Mouse (Mus musculus) naive thymus-derived CD4-positive, alpha-beta T cell, adult 2 months (primary cell): ENCODE measurements around the gene En1.

ENCODE experiments used
- DNase-seq: peaks from one replicate; pipeline ENCODE4 v3.0.0-alpha.2; 2011; ENCODE audit warnings: low read depth

The En1 gene

DNA sequence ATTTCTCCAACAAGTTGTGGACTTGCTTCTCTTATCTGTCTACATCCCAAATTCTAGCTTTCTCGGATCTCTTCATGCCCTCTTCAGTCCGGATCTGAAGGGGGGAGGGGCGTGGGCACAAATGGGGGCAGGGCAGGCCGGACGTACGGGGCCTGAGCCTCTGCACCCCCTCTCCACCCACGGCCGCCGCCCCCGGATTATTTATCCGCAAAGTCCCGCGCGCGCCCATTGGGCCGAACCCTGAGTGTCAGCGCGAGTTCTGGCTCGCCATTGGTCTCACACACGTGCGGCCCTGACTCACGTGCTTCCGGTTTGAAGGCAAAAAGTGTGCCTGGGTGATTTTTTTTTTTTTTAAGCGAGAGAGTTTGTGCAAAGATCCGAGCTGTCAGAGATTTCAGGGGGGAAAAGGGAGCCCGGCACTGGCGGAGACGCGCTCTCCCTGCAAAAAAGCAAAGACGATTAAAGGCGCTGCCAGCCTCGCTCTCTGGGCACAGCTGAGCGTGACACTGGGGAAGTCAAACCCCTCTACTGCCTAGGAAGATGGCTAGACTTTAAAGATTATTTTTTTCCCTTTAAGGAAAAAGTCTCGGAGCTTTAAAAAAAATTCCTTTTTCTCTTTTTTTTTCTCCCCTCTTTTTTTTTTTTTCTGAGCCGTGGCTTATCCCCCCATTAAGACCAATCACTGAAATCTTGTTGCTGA lies at the start of gene En1:
En1 (plus strand) TSS at position 388 of the 700 bp plus-strand sequence.
- DNase-seq: no peak

DNA sequence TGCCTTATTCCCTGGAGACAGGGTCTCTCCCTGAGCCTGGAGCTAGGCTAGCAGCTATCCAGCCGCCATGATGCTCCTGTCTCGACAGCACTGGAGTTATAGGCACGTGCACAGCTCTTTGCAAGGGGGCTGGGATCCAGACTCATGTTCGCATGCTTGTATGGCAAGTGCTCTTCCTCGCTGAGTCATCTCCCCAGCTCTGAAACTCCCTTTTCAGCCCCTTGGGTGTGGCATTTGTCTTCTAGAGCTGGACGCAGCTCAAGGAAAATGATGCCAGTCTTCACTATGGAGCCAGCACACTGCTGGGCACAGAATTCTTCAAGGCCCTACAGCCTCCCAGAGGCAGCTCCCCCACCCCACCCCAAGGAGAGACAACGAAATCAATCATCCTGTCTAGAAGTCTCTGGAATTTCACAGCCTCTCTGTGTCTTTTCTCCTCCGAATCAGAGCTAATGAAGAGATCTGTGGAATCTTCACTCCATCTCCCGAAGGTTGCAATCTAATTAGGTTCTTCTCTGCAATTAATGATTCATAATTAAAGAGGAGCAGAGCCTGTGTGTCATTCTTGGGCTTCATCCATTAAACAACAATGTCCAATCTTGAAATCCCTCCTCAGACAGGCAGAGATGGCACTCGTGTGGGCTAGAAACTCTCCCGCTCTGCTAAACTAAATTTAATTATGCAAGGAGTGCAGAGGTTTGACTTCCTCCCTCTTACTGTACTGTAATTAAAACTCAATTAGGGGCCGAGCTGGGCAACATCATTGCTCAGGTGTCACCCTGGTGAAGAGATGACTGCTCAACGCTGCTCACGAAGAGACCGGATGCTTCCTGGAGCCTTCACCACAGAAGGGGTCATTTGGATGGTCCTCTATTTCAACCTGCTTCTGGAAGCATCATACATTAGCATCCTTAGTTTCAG lies 45.0 kb upstream of the En1 start:
- no peak for DNase-seq

DNA sequence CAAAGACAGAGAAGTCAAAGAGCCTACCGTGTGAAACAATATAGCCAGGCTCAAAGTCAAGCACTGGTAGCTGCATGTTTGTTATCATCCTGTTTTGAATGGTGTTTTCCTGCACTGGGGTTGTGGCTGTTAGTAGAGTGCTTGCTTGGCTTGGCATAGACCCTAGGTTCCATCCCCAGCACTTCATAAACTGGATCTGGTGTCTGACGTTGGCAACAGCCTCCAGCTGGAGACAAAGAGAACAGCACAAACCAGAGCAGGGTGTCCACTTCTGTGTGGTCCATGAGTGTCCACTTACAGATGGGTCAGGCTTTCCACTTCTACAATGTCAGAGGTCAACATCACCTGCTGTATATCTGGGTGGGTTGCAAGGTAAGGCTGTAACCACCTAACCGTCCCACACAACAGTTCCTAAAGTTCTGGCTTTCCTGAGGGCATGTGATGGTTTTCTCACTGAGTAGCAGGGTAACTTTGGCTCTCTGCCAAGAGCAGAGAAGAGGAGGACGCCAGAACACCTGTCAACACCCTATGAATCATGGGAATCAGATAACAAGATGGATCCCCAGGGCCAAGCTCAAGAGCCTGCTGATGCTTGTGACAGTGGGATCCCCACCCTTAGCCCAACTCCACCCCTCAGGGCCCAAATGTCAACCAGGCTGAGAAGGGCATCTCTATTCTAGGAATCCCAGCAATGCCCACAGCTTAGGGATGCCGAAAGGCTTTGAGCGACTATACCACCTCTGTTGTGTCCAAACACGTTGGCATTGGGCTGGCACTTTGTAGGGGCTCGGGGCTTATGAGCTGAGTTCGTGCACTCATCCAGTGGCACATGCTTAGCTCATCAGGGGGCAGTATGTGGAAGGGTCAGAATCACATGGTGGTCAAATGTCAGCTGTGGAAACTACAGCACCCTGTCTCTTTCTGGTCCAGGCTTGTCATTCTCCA lies 43.6 kb upstream of the En1 start:
- DNase-seq: no peak

DNA sequence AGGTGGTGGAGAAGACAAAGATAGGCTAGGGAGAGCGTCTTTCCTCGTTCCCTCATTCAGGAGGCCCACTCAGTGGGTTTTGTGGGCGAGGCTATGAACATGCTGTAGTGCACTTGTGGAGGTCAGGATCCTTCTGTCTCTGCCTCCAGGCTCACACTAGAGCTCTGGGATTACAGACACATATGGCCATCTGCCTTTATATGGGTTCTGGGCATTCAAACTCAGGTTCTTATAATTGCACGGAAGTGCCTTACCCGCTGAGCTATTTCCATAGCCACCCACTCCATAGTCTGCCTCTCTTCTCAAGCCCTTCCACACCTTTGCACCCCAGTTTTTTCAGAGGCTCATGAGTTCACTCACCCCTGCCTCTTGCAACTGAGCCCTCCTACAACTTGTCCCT lies 42.3 kb upstream of the En1 start:
- DNase-seq: no peak

DNA sequence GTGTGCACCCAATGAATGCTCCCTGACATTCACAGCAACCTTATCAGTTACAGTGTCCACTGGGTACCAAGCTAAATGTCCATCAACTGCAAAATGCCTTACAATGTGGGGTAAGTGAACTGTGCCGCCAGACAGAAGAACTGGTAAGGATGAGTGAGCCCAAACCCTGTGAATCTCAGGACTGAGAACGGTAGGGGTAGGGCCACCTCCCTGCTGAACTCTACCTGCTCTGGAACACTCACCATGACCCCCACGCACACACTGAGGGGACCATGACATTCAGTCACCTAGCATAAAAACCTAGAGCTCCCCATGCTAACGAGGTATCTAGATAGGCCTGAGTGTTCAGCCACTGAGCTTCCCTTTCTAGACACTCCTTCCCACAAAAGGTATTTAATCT lies 20.9 kb upstream of the En1 start:
- DNase-seq: no peak

DNA sequence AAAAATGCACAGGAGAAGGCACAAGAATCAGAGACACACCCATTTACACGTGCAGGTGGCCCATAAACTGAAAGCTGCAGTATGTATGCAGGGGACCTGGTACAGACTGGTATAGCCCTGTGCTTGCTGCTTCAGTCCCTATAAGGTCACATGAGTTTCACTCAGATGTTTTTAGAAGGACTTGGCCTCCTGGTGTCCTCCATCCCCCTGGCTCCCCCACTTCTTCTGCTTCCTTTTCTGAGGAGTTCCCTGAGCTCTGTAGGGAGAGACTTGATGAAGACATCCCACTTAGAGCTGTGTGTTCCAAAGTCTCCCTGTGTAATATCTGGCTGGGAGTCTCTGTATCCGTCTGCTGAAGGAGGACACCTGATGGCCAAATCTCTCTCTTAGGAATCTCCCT lies 16.7 kb upstream of the En1 start:
- no peak for DNase-seq

DNA sequence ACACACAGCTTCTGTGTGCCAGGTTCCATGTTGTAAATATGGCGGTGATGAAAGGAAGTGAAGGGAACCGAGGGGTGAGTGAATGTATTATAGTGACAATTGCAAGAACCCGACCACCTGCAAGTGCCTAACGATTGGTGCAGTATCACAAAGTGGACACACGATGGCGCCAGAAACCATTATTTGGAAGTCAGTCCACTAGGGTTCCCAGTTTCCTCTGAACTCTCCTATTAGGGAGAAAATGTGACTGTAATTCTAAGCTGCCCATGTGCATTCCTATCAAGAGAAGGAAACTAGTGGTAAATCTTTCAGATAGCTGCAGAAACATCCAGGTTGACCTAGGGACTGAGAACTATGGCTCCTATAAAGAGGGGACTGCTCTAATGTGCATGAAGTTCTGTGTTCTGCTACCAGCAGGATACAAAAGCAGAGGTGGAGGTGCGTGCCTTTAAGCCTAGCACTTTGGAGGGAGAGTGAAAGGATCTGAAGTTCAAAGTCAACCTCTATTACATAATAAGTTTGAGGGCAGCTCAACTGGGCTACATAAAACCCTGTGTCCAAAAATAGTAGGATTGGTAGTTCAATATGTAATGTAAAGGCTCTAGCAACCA lies 15.6 kb upstream of the En1 start:
- peak; percentile 45 for DNase-seq

DNA sequence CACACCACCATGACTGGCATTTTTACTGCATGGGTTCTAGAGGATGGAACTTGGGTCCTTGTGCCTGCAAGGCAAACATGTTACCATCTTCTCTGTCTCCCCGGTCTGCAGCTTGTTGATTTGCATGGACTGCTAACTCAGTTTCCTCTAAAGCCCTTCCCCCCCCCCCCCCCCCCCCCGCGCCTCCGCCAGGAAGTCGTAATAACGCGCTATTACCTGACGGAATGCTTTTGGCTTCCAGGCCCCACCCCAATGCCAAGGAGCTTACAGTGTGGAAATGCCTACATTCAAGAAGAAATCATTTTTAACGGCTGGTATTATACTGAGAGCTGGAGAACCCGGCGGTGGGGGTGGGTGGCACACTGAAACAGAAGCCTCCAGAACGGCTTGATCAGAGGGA lies 14.8 kb upstream of the En1 start:
- DNase-seq: no peak

DNA sequence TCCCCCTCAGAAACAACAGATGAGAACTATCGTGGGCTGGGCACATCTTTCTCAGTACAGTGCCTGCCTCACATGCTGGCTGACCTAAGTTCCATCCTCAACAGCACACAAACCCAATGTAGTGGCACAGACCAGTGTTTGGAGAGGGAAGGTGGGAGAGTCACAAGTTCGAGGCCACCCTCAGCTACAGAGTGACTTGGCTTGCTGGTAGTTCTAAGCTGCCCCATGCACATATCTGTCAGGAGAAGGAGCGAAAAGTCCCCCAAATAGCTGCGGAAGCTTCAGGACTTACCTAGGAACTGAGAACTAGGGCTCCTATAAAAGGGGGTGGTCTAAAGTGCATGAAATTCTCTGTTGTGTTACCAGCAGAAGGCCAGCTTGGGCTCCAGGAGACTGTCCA lies 14.3 kb upstream of the En1 start:
- DNase-seq: no peak

DNA sequence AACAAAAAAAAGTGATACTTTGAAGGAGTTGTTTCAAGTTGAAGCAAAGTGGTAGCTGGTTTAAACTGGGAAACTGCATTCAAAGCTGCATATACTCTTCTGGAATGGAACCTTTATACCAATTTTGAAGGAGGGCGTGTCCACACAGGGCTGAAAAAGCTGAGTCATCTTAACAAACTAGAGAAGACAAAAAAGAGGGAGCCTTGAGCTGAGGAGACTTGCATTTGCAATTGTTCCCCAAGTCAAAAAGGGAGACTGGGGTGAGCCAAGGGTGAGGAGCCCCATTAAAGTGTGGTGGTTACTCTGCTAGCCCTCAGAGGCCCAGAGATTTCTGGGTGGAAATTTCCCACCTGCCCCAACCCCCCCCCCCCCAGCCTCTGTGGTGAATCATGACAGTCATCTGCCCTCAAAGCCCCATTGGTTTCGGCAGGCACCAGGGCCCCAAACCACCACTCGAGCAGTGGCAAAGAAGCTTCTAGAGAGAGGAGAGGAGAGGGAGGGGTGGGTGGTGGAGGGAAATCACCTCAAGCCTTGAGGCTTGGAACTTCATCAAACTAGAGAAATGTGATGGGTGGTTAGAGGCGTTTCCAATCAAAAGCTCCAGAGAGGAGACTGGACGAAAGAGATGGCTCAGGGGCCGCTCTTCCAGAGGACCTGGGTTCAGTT lies 13.7 kb upstream of the En1 start:
- DNase-seq: no peak

DNA sequence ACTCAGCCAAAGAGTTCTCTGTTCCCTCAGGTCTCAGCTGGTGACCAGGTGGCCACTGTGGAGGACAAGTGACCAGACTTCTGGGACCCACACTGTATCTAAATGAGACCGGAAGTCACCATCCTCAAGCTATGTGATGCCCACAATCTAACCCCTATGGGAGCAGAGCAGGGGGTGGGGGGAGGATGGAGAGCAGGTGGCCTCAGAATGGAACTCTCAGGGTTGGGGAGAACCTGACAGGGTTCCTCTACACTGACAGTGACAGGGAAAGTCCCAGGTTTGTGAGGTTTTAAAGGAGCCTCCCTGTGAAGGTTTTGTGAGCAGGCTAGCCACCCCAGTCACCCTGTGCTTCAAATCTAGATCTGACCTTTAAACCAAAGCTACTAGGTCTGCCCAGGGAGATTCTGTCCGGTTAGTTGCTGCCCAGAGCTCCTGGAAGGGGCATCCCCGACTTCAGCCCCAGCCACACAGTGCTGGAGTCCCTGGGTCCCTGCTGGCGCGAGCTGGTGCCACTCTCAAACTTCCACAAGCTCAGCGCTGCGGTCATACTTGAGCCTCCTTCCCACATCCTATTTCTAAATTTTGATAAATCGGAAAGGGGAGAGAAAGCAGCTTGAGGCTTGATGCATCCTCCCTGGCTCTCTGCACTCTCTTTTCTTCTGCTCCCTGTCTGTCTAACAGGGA lies 8.8 kb upstream of the En1 start:
- no peak for DNase-seq

DNA sequence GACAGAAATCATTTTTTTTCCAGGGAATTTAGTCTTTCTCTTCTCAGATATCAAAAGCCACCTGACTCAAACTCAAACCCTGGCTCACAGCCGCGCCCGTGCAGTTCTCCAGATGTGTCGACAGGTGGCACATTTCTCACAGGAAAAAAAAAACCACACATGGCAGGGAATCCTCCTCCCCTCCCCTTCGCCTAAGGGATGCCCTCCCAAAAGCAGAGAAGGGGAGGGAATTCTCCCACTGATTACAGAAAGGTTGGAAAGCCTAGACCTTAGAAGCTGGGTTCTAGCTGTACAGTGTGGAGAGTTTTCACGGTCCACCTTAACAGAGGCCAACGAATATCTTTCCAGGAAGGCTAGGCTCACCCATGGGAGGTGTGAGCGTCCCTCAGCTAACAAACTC lies 7.6 kb upstream of the En1 start:
- no peak for DNase-seq

DNA sequence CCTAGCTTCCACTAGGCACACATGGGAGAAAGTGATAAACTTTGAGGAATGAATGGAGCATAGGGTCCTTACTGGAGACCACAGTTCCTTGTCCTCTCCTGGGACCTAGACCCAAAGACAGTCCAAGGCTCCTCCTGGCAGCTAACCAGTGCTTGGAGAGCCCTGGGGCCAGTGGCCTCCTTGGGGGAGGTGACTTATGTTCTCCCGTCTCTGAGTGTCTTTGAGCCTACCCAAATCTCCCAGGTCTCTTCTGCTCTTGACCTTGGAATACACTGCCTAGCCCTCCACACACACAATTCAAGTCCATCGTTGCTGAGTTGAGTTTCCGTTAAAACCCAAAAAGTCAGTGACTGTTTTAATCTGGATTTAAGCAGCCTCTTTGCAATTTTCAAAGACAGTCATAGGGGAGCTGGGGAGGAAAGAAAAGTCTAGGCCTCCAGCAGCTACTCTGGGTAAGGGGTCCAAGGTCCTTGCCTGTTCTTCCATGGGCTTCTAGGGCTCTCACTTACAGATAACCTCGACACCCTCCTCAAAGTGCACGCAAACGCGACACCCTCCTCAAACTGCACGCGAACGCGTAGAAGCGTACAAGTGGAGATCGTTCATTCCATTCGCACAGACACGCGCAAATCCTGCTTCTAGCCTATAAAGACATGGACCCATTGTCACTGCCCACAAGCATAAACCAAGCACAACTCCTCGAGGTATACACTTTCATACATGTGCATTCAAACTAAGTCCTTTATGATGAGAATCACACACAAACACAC lies 6.6 kb upstream of the En1 start:
- DNase-seq: no peak

DNA sequence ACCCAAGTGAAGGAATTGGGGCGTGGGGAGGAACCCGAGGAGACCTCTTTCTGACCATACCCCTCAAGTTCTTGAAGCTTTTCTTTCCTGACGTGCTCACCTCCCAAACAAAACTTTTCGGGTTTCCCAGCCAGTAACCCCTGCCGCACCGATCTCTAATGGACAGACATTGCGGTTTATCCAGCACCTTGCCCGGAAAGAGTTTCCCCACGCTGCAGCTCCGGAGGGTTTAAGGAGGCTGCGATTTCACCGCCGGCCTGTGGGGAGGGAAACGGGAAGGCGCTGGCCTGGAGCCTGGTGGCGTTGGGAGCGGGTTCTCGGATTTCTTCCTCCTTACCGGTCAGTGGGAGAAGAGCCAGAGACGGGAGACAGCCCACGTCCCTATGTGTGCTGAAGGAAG lies 5.9 kb upstream of the En1 start:
- DNase-seq: no peak

DNA sequence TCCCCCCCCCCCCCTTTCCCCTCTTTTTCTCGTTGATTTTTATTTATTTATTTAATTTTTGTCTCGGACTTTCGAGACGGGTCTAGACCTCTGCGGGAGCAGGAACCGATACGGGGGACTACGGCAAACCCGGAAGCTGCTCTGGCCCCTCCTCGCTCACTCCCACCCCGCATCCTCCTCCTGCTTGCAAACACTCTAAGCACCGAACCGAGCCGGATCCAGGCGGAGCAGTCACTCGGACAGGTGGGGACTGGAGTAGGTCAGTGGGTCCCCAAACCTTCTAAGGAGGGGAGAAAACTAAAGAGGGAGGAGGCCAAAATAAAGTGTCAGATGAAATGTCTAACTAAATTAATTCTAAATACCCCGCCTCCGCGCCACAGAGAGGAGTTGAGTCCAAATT lies 5.4 kb upstream of the En1 start:
- DNase-seq: no peak

DNA sequence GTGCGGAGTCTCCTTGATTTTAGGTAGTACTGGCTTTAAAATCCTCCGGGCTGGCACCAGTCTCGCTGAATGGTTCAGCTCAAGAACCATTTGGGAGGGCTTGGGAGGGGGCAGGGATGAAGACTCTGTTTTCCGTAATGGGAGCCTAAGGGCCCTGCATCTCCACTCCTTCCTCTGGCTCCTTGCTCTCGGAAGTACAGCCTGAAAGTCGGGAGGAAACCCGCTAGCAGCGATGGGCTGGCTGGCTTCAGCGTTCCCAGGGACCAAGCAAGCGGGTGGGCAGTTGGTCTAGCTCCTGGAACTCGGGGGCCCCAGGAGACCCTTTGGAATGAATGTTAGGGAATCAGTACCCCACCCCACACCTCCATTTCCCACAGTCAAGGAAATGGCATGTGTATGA lies 4.9 kb upstream of the En1 start:
- DNase-seq: no peak

DNA sequence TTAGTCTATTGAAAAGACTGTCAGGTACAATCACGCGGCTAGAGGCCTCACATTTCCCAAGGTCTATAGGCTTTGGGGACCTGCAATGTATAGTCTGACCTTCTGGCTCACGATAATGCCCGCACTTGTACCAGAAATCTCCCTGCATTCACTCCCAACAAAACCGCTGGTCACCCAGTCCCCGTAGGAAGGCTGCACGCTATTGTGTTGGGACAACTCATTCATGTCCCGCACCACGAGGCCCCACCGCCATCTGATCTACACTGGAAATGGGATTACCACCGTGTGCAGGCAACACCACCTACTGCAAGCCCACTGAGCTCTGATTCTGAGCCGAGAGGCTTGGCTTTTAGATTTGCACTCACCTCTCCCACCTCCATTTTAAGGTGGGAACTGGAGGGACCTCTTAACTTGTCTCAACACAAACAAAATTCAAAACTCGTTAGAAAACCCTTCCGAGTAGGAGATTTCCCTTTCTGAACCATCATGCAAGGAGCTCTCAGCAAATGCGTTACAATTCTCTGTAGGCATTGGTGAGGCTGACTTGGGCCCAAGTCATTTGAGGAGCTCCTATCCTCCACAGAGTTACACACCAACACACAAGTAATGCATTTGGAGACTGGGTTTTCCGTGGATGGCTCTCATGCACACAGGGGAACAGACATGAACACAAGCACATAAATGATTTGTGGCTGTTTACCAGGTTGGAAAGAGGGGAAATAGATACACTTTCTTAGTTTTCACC lies 3.9 kb upstream of the En1 start:
- no peak for DNase-seq

DNA sequence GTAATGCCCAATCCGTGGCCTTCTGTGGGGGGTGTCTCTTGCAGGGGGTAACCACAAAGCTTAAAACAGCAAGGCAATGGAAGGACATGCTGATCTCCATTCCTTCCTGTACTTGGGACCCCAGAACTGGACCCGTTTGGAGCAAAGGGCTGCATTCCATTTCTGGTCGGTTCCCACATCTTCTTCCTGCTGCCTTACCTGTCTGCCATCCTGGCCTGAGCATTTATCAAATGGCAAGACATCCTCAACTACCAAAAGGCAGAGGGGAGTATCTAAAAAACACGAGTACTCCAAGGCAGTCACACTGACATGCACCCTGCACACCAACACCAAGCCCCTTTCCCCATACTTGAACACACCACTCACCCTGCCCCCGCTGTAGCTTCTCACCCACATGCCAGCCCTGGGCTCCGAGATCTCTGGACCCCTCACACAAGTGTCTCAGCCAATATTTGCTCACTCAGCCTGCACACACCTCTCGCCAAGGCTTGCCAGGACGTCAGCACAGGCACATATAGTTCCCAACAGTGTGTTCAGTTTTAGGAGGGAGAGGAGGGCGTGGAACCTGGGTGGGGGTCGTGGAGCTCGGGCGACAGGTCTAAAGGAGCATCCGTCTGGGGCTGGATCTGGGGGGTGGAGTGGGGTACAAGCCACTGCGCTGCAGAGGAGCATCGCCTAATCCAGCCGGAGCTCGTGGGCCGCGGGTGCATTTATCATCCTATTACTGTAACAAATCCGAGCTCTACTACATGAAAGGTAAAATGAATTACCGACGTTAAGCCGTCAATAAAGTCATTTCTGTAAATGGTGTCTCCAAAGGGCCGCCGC lies 2.7 kb upstream of the En1 start:
- no peak for DNase-seq

DNA sequence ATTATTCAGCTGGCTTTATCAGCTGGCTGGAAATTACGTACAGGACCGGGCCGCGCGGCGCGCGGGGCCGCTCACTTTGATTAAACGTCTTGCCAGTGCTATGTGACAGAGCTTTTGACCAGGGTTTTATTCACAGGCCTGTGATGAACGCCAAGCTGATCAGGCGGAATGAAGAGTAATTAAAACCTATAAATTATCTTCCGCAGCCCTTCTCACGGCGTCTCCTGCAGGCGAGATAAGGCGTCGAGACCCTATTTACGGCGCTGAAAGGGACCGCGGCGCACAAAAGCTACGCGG lies 2.1 kb upstream of the En1 start:
- no peak for DNase-seq
